Mouse (Mus musculus): ENCODE results near the gene Stau1. TPM values are rescaled to one million over a fixed set of nuclear protein-coding genes. Genes with fewer than 3 reads are reported as not detected.
A peak's percentile ranks its signal among the peaks of the same experiment; 100 is the strongest.

Gene Stau1
- total RNA-seq, 4 experiments from 2014 or later: 33.3 to 37.3 (median 35.2) TPM

- DNase-seq (ENCODE audit: low spot score in 2 of 2): no peak
Observed at GRCm38 (mm10) chr2:166990861-166991260, 5.2 kb downstream of the Stau1 start.

- no peak for DNase-seq (ENCODE audit: low spot score in 2 of 2)
Observed at GRCm38 (mm10) chr2:166983351-166983894, 12.7 kb downstream of the Stau1 start.

GRCm38 (mm10) chr2:166980161-166980560, 15.9 kb downstream of the Stau1 start:
- DNase-seq (ENCODE audit: low spot score in 2 of 2): no peak

DNA sequence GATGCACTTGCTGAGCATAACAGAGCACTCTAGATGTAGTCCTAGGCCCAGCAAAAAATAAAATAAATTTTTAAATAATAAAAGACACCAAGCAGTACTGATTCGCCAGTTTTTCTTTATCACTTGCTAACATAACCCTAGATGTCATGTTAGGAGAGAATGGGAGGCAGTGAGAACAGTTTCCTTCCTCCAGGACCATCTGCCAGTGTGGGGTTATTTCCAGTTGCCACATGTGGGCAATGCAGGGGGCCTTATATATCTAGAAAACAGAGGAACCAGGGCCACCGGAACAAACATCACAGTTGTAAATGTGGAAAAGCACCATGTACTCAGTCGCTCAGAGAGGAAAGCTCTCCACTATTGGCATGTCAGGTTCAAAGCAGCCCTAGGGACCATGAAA, 18.6 kb downstream of the Stau1 start:
- DNase-seq (ENCODE audit: low spot score in 2 of 2): no peak

GRCm38 (mm10) chr2:166976356-166976755, 19.7 kb downstream of the Stau1 start:
- DNase-seq (ENCODE audit: low spot score in 2 of 2): no peak

DNA sequence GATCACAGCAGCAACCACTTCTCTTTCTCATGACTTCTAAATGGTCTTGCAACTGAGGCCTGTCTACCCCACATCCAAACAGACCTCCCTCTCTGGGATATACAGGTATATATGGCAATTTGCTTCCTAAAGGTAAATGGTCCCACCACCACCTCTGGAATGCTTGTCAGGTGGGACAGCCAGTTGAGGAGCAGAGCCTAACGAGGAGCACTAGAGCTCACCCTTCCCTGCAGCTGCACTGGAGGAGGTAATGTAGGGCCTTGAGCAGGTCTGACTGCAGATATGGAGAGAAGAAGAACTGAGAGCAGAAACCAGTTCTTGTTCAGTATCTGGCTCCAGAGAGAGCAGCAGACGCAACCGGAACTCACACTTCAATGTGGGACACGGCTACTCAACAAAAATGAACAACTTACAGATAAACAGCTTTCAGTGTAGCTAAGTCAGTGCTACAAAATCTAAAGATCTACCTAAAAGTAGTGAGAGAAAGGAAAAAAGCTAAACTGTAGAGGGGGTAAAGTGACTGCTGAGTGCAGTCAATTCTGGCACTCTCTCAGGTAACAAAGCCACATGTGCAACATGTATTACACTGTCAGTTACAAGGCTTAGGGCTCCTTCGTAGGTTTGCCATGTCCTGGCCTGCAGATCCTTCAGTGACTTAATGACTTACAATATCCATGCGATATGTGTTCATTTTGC, 21.8 kb downstream of the Stau1 start:
- no peak for DNase-seq (ENCODE audit: low spot score in 2 of 2)

GRCm38 (mm10) chr2:166973153-166973552, 22.9 kb downstream of the Stau1 start:
- no peak for DNase-seq (ENCODE audit: low spot score in 2 of 2)

- no peak for DNase-seq (ENCODE audit: low spot score in 2 of 2)
Observed at GRCm38 (mm10) chr2:166964773-166965172, 31.3 kb downstream of the Stau1 start.

DNA sequence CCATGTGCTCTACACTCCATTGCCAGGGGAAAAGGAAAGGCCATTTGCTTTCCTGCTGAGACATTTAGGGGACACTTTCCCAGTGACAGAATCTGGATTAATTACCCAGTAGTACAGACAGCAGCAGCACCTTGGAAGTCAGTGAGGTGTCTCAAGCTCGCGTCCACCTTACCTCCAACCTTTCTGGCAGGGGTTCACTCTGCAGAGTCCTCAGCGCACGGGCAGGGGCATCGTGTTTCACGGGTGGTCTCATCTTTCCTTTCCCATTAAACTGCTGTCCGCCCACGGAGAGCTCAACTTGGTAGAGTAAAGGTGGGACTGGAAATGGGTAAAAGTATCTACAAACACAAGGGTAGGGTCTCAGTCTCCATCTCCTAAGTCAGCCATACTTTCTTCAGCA, 32.8 kb downstream of the Stau1 start:
- DNase-seq (ENCODE audit: low spot score in 2 of 2): no peak

- DNase-seq (ENCODE audit: low spot score in 2 of 2): no peak
Observed at GRCm38 (mm10) chr2:166960648-166961330, 35.3 kb downstream of the Stau1 start.

DNA sequence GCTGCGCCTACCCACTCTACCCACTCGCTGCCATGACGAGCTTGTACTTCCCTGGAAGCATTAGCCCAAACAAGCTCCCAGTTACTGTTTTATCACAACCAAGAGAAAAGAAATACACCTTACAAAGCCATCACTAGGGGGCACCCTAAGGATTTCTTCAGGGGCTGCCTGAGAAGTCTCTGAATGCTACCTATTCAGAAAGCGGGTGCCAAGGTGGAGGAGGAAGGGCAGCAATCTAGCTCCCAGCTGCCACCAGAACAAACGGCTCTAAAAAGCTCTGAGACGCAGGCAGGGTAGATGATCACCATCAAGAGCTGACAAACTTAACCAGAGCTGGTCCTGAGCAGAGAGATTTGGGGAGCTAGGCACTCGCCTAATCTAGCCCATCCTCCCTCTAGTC, 39.3 kb downstream of the Stau1 start:
- DNase-seq (ENCODE audit: low spot score in 2 of 2): no peak

DNA sequence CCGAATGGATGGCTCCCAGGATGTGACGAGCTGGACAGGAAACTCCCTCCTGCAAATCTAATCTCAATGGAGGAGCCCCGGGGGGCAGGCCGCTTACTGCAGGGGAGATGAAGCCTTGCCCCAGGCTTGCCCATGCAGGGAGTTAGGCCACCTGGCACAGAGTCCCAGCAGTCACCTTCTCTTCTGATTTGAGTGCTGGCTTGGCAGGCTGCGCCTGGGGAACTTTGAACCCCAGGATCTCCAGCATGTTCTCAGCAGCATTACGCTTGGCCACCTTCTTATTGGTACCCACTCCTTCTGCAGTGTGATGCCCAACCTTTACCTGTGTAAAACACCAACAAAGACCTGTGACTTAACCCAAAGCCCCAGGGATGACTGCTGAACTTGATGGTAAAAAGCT, 43.9 kb downstream of the Stau1 start:
- no peak for DNase-seq (ENCODE audit: low spot score in 2 of 2)

GRCm38 (mm10) chr2:166950853-166951648, 45.0 kb downstream of the Stau1 start:
- DNase-seq (ENCODE audit: low spot score in 2 of 2): no peak

- DNase-seq (ENCODE audit: low spot score in 2 of 2): no peak
Observed at GRCm38 (mm10) chr2:166948936-166949335, 47.2 kb downstream of the Stau1 start.

GRCm38 (mm10) chr2:166948246-166948645, 47.9 kb downstream of the Stau1 start:
- DNase-seq (ENCODE audit: low spot score in 2 of 2): no peak

DNA sequence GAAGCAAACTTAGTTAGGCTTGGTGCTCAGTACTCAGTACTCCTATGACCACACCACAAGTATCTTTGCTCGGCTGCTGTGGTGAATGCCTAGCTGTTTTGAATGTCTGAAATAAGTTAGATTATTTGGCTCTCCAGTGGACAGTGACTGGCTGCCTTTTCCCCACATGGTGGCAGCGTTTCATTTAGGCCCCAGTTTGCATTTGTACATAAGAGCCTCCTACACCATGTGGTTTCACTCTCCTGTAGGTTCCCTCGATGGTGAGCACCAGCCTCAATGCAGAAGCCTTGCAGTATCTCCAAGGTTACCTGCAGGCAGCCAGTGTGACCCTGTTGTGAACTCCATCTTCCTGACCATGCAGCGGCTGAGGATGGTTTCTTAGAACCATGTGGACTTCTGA, 50.6 kb downstream of the Stau1 start:
- no peak for DNase-seq (ENCODE audit: low spot score in 2 of 2)

- DNase-seq (ENCODE audit: low spot score in 2 of 2): peak in 1 of 2 experiments; percentile 17
Observed at GRCm38 (mm10) chr2:166944346-166944745, 51.8 kb downstream of the Stau1 start.

- no peak for DNase-seq (ENCODE audit: low spot score in 2 of 2)
Observed at GRCm38 (mm10) chr2:166943146-166943545, 53.0 kb downstream of the Stau1 start.

DNA sequence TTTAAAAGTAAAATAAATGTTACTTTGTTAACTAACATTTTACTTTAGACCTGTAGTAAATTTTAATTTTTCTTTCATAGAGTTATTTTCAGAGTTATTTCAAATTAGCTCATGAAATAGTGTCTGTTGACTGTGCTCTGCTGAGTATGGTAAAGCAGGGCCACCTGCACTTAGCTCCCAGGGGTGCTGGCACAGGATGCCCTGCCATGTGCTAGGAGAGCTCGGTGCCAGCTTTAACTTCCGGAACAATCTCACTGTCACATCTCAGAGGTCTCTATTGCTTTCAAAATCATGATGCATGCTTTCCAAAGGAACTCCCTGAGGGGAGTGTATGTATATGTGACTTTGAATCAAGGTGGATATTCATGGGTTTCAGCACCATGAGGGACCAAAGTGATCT, 59.9 kb downstream of the Stau1 start:
- no peak for DNase-seq (ENCODE audit: low spot score in 2 of 2)

DNA sequence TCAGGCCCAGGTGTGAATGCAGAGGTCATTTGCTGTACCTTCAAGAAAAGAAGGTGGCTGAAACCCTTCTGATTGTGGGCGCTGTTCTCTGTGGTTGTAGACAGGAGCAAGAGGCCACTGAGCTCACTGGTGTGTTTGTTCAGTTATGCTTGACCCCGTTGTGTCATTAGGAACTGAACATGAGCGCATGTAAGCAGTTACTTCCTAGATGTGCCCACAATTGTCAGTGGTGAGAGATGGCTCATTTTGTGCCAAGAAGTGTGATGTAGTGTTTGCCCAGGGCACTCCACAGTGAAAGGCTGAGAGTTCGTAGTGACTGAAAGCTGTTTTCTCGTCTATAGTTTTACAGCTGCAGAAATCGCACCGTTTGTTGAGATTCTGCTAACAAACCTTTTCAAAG, 60.5 kb downstream of the Stau1 start:
- DNase-seq (ENCODE audit: low spot score in 2 of 2): no peak

- DNase-seq (ENCODE audit: low spot score in 2 of 2): no peak
Observed at GRCm38 (mm10) chr2:166934416-166934815, 61.7 kb downstream of the Stau1 start.

GRCm38 (mm10) chr2:166933943-166934342, 62.2 kb downstream of the Stau1 start:
- DNase-seq (ENCODE audit: low spot score in 2 of 2): no peak

Measured in gastrocnemius, adult 8-10 months (tissue).